Mouse (Mus musculus): ENCODE measurements around the gene Zfp788. TPM values are rescaled to one million over a fixed set of nuclear protein-coding genes. Genes with fewer than 3 reads are reported as not detected.

Gene Zfp788
- polyA plus RNA-seq, 1 experiment from 2014 or later: 3.6 TPM

Other genes starting within 250 kb of the Zfp788 start
- 6.2 and 6.7 TPM in 2 replicates for gene AI987944, start 239.8 kb upstream of the Zfp788 start, polyA plus RNA-seq (2016; fragmentation: Nextera tagmentation; extraction: Ambion mirVana)
- 0.07 and 0.08 TPM in 2 replicates for gene Vmn2r57, start 184.5 kb upstream of the Zfp788 start, polyA plus RNA-seq (2016; fragmentation: Nextera tagmentation; extraction: Ambion mirVana)
- 0.05 TPM in 1 of 2 replicates, not detected in the other for gene Gm20449, start 133.8 kb upstream of the Zfp788 start, polyA plus RNA-seq (2016; fragmentation: Nextera tagmentation; extraction: Ambion mirVana)
- gene AW146154, start 133.3 kb upstream of the Zfp788 start, polyA plus RNA-seq (2016; fragmentation: Nextera tagmentation; extraction: Ambion mirVana): 4.1 and 4.5 TPM in 2 replicates
- gene Gm6871, start 59.5 kb upstream of the Zfp788 start, polyA plus RNA-seq (2016; fragmentation: Nextera tagmentation; extraction: Ambion mirVana): 0.08 and 0.15 TPM in 2 replicates
- 7.7 and 9.0 TPM in 2 replicates for gene 2610021A01Rik, start 34.0 kb upstream of the Zfp788 start, polyA plus RNA-seq (2016; fragmentation: Nextera tagmentation; extraction: Ambion mirVana)
- not detected in 2 replicates for gene Vmn2r58, start 239.5 kb downstream of the Zfp788 start, polyA plus RNA-seq (2016; fragmentation: Nextera tagmentation; extraction: Ambion mirVana)